Mouse (Mus musculus) naive thymus-derived CD4-positive, alpha-beta T cell, adult 2 months (primary cell): ENCODE data around the gene Msmo1.

Source experiments
- DNase-seq: peaks from one replicate; pipeline ENCODE4 v3.0.0-alpha.2; 2011; ENCODE audit warnings: low read depth

Gene Msmo1

DNA sequence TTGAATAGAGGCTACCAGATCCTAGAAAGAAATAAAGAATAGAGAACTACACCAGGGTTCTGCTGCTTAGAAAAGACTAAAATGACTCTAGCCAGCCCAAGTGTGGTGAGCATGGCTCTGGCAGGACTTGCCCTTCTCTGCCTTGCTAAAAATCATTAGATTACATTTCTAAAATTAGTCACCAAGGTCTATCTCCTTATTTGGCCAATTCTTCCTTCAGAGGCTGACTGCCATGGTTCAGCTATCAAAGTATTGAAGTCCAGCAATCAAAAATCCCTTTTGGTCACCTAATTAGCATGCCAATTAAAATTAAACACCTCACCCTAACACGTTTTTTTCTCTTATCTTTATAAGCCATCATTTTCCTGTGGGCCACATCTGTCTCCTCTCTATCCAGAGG lies 22.0 kb downstream of the Msmo1 start:
- no peak for DNase-seq

DNA sequence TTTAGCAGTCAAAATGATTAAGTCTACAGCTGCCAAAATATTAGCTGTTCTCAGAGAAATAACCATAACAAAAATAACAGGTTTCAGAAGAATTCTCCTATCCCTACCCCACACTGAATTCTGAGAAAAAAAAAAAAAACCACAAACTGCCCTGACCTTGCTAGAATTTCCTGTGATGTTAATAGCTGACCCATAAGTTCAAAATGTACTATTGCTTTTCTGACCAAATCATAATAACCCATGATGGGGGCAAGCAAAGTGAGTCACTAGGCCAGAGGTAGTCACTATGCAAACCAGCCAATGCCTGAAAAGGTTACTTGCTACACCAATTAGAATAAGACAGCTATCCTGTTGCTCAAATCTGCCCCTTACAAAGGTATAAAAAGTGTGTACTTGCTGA lies 26.1 kb downstream of the Msmo1 start:
- DNase-seq: no peak

DNA sequence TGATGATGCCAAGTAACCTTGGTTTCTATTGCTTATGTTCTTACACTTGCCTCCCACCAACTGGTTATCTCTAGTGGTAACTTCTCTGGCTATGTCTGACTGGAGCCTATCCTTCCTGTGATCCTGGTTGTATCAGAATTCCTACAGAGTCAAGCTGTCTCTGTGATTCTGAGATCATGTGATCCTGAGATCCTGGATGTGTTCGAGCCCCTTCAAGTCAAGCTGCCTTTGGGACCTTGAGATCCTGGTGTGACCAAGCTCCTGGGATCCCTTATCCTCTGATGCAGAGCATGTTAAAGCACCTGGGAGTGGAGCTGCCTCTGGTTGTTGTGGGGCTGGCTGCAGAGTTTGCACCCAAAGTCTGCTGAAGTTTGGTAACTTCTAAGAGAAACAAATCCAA lies 30.4 kb downstream of the Msmo1 start:
- DNase-seq: no peak

DNA sequence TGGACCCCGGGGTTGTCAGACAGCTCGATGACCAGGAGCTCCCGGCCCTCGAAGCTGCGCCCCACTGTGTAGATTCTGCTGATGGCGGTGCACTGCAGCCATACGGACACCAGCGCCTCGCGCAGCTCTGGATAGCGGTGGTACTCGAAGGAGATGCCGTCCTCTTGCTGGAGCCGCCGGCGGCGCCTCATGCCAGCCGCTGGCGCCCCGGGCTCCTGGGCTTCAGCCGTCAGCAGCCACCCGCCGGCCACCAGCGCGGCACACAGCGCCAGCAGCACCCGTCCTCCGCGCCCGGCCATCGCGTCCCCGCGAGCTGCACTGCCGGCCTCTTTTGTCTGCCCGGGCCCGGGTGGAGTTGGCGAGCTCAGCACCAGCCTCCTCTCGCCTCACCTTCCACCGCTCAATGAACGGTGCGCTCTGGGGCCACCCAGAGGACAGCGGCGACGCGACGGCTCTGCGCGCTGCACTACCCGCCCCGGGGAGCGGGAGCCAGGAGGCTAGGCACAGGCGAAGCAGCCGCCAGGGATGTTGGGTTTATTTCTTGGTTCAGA lies 40.9 kb downstream of the Msmo1 start, which contains the start of gene Cpe:
Gene Cpe, minus strand, starts transcription at position 404 of the 551 bp plus-strand sequence.
- no peak for DNase-seq

DNA sequence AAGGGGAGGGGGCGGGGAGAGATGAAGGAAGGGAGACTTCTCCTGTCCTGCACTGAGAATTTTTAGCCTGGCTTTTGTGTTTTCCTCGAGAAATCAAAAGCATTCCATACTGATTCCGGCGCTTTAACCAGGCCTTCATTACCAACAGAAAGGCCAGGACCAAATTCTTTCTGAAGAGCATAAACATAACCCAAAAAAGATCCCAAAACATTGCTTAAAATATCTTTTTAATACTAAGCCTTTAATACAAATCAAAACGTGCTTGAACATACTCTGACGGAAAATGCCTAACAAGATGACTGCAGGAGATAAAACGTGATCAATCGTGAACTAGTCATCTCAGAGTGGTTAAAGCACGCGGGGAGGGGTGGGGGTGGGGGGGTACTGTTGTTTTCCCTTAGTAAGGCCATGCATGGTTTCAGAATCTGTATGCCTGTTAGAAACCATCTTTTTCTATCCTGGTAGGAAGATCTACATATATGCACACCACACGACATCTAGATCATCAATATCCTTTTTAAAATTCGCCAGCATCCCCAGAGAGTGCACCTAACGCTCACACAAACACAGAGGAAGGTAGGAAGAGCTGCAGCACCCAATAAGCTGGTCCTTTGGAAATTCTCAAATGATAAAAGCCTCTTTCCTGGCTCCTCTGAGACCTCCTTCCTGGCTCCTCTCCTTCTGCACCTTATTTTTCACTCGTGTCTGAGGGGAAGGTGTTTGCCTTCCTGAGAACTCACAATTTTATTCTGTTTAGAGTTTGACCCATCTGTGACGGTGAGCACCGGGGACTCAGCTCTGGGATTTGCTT lies 41.8 kb downstream of the Msmo1 start:
- no peak for DNase-seq

DNA sequence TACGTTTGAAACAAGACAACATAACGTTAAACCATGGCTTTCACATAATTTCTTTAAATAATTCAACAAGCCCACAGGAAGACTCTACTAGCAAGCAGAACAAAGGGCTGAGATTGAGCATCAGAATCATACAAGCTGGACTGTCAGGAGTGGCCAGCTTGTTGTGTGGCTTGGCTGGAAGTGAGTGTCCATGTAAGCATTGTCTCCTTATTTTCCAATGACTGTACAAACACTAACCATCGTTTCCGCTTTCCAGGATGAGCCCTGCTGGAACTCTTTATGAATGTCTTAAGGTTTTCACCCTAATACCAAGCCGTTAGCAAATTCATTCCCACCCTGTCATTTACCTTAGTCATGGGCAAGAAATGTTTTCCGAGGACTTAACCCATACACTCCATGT lies 42.7 kb downstream of the Msmo1 start:
- DNase-seq: no peak

DNA sequence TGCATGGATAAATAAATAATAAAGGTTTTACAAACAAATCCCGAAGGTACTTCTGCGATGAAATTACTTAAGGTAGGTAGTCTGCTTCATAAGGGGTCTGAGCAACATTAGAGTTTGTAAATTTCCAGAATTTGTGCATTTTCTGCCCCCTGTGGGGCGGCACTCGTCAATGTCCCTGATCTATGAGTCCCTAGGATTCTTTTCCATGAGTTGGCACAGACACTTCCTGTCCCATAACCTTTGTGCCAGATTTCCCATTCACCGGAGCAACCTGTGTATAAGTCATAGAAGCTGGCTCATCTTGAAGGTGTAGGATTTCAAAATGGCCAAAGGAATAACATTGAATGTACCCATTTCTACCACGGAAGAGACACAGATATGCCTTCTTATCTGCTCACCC lies 43.3 kb downstream of the Msmo1 start:
- no peak for DNase-seq

DNA sequence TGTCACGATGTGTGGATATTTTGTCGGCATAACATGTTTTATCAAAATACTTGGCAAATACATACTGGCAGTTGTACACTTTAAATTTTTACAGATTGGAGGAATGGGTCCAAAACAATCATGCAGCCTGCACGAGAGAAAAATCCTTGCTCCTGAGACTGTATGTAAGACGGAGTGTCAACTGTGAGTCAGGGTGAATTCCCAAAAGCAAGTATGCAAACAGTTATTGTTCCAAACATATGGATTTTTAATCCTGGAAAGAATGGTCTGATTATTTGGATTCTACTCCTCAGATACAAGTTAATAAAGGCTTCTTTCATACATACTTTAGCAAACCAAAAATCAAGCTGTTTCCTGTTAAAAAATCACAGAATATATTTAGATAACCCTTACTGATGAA lies 44.9 kb downstream of the Msmo1 start:
- DNase-seq: no peak

DNA sequence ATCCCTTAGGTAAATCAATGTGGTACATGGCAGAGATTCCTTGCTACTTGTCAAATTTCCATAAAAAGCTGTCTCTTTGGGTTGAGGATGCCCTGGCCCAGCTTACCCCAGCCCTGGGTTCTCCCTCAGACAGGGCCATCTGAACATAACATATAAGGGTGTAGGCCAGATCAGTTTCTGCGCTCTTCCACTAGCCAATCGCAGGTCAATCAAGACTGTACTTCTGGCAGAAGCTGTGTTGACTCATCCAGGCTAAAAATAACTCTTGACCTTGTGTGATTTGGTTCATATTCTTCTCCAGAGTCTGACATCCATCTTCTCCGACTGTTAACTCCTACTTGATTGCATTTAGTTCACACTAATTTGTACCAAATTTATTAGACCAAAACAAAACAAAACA lies 45.4 kb downstream of the Msmo1 start:
- DNase-seq: no peak

DNA sequence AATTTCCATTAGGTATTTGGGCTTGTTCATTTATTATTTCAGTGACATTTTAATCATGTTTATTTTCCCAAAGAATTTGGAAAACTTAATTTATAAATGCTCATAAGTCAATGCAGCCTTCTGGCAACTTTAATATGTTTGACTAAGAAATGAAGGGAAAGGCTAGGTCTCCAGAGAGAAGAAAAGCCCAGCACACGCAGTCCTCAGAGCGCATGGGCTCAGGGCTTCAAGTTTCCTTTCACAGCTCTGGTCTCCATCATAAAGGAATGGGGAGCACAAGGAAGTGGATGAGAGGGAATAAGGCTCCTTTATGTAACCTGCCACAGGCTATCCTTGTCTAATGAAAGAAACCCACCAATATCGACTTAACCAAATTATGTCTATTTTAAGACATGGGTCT lies 51.1 kb downstream of the Msmo1 start:
- DNase-seq: no peak

DNA sequence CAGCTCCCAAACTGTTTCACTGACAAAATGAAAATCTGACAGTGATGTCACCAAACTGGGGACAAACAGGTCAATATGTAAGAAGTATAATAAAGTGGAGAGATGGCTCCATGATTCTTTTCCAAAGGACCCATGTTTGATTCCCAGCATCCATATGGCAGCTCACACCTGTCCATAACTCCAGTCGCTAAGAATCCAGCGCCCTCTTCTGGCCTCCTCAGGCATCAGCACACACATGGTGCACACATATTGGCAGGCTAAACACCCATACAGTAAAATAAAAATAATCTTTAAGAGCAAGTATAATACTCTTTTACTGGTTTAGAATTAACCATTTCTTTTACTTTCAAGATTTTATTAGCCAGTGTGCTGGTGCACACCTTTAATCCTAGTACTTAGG lies 57.2 kb downstream of the Msmo1 start:
- no peak for DNase-seq

DNA sequence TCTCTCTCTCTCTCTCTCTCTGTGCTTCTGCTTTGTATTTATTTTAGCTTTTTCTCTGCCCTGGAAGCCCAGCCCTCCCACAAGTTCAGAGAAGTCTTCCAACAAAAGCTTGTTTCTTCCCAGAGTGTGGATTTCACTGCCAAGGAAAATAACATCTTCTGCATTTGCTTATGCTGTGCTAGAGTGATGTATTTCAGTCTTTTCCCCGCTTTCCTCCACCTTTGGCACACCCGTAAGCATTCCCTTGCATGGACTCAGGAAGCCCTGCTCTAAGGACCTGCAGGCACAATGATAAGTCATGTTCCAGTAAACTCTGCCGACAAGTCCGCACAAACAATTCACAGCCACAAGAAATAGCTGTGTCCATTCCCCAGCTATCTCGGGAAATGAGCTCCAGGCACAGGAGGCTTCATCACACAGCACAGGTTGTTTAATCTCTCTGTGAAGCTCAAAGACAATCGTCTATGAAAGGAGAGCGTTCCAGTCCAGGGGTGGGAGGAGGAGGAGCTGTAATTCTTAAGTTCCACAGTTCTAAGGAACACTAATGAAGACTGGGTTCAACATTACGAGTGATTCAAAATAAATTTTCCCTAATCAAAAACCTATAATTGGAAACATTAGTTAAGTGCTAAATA lies 58.5 kb downstream of the Msmo1 start:
- no peak for DNase-seq

DNA sequence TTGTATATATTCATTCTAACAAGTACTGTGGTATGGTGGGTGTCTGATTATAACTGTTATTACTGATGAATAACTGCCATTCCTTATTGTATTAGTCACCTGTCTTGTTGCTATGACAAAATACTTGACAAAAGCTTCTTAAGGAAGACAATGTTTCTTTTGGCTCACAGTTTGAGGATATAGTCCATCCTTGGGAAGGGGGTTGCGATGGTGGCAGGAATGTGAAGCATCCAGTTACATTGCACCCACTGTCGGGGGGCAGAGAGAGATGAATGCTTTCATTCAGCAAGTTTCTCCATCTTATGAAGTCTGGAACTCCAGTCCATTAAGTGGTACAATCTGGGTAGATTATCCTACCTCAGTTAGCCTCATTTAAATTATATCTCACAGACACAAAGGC lies 60.7 kb downstream of the Msmo1 start:
- no peak for DNase-seq

DNA sequence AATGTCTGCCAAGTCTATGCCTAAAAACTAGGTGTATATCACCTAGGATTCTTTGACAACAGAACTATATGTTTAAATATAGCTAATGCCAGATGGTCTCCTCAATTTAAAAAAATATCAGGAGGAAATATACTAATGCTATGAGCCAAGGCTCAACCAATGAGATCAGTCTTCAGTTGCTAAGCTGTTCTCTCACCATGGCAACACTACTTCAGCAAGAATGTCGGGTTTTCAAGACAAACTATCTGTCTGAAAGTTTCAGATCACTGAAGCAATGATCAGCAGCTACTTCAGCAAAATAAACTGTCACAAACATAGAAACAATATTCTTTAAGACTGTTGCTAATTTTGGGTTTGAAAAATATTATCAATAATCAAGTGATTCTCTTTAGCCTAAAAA lies 61.7 kb downstream of the Msmo1 start:
- no peak for DNase-seq
